Mouse (Mus musculus) ovary, adult 10 weeks (tissue): ENCODE data around the gene Tpra1. TPM values are rescaled to one million over a fixed set of nuclear protein-coding genes. Genes with fewer than 3 reads are reported as not detected.

Experiments
- polyA plus RNA-seq: library from polyadenylated mRNA; stranded (reverse); fragments of 350-450 nt; fragmentation: Illumina TruSeq; extraction: RNeasy Lipid Tissue Mini Kit (QIAGEN cat#74804); gene quantifications from one replicate; pipeline ENCODE4 v1.2.3, GENCODE M21; 2014

The Tpra1 gene
- polyA plus RNA-seq, result 0.80 TPM

DNA sequence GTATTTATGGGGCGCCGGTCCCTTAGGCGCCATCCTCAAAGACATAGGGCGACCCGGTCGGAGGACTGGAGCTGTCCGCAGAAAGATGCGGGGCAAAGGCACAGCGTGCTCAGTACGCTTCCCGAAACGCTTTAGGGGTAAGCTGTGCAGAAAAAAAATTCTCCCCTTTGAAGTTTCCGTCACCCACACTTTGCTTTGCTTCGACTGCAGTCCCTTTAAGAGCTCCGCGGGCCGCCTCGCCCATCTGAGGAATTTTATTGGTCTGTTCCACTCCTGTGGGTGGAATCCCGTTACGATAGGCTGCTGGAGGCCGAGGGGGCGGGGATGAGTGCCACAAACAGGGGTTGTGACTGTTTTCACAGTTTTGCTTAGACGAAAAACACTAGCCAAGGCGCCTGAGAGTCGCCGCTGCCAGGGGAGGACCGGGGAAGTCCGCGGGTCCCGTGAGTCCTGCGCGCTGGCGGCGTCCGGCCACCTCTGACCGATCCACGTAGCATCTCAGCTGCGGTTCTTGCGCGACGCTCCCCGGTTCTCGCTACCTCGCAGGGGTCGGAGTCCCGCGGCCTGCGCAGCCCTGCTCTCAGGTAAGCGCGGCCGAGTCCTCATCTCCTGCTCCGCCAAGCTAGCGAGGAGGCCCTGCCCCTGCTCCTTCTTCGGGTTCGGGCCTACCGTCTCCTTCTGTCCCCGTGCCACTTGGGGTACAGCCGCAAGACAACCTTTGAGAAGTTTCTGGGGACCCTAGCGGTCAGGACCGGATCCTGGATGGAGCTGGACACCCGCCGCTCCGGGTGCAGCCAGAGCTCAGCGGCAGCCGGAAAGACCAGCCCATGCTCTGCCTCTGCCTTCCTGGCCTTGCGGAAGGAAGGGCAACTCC is at the start of gene Tpra1:
Gene Tpra1 (plus strand): TSS at position 305 of the 874 bp plus-strand sequence.

DNA sequence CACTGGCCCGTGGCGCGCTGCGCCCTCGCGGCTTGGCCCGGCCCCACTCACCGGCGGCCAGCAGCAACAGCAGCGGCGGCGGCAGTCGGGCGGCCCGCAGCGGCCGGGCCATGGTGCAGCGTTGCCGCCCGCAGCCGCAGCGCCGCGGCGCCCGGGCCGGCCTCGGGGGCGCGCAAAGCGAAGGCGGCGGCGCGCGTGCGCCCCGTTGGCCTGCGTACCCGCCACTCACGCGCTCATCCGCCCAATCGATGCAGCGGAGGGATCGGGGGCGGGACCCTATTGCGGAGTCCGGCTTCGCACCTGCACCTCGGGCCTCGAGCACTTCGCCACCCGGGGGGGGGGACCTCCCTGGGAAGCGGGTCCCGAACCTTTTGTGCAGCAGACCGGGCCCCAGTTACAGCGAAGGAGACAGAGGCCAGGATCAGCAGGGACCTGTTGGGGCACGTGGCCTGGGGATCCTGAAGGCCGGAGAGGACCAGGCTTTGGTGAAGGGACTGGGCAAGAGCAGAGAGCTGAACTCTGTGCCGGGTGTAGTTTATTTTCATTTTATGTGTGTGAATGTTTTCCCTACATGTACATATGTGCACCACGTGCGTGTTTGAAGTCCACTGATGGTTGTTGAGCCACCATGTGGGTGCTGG is 27.1 kb upstream of the Tpra1 start, which contains the start of gene Podxl2:
Gene Podxl2 (minus strand): TSS at position 177 of the 641 bp plus-strand sequence.

DNA sequence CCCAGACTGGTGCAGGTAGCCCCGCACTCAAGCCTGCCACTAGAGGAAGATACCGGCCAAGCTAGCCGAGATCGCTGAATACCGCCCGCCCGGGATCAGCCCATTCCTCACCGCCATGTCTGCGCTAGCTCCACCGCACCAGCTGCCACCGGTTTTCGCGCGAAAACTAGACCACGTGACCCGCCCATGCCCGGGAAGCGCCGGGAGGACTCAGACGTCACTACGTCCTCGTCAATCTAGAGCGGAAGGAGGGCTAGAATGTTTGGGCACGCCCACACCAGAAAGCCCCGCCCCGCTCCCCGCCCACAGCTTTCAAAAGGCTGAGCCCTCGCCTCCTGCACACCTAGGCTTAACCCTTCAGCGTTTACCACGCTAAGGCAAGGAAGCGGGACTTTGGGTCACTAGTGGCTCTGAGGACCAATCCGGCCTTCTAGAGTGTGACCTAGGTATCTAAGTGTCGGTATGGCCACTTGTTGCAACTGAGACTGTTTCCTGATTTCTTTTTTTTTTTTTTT is 3.5 kb upstream of the Tpra1 start, which contains the start of gene Mcm2:
Gene Mcm2 (minus strand): TSS at position 247 of the 515 bp plus-strand sequence.

Other genes starting within 250 kb of the Tpra1 start
- gene Mgll, start 177.8 kb upstream of the Tpra1 start, polyA plus RNA-seq, result 4.4 TPM
- 1.2 TPM for gene Abtb1, start 60.3 kb upstream of the Tpra1 start, polyA plus RNA-seq
- gene Podxl2, start 27.2 kb upstream of the Tpra1 start, polyA plus RNA-seq, result not detected
- 5.1 TPM for gene Mcm2, start 3.5 kb upstream of the Tpra1 start, polyA plus RNA-seq